Mouse (Mus musculus): ENCODE results near the gene Ccm2l. TPM values are rescaled to one million over a fixed set of nuclear protein-coding genes. Genes with fewer than 3 reads are reported as not detected.

The Ccm2l gene
- polyA plus RNA-seq, 1 experiment from 2014 or later: 6.0 TPM

DNA sequence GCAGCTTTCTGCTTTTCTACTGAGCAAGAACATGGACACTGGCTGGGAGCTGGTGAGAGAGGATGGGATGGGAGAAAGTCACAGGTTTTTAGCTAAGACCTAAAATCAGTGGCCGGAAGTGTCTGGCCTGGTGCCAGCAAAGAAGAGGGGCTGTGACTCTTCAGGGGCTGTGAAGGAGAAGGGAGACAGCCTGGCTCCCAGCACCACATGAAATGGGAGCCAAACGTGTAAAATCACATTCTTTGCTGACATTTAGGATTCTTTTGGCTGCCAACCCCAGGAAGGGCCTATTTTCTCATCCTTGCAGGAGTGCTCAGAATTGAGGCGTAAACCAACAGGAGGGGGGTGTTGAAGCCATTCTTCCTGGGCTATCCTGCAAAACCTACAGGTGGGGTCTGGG, 21.9 kb upstream of the Ccm2l start:
- H3K9me3 ChIP-seq (ENCODE audit: low read depth, low read length): no peaks in the 10 kb centered on the region

GRCm38 (mm10) chr2:153045884-153046299, 19.9 kb upstream of the Ccm2l start:
- WGBS: 15% methylated on average over 8 of the region's 8 CpGs
- no peak overlapping the region for H3K4me2 ChIP-seq
- no peak overlapping the region for H3K27ac ChIP-seq (ENCODE audit: low read depth)
- DNase-seq (peak; percentile 69), ATAC-seq (ENCODE audit: insufficient read depth) (no peak)
- H3K9me3 ChIP-seq (ENCODE audit: low read depth, low read length): no peaks in the 10 kb centered on the region
- H3K4me3 ChIP-seq (ENCODE audit: low read depth, low read length): no peak overlapping the region
- H3K4me1 ChIP-seq (ENCODE audit: insufficient read depth): no peaks in the 10 kb centered on the region
- H3K9ac ChIP-seq: no peak overlapping the region
- no peaks in the 10 kb centered on the region for H3K36me3 ChIP-seq (ENCODE audit: insufficient read depth)
- H3K27me3 ChIP-seq (ENCODE audit: insufficient read depth, low read length): peaks cover 4% of the 10 kb centered on the region; the same call in 1 of the 2 replicates
- TF ChIP-seq CTCF (IDR thresholded peaks at IDR 0.05; ENCODE audit: low read depth): no peak

More for the DNA sequence above, 21.9 kb upstream of the Ccm2l start:
- WGBS: 35% methylated on average over 3 of the region's 3 CpGs
- Histone ChIP-seq H3K4me2 (no peak overlapping the region), H3K27ac (ENCODE audit: low read depth) (no peak overlapping the region), H3K36me3 (ENCODE audit: insufficient read depth) (no peaks in the 10 kb centered on the region), H3K27me3 (ENCODE audit: insufficient read depth, low read length) (no peaks in the 10 kb centered on the region), H3K4me3 (ENCODE audit: low read depth, low read length) (no peak overlapping the region), H3K4me1 (ENCODE audit: insufficient read depth) (no peaks in the 10 kb centered on the region), H3K9ac (no peak overlapping the region)
- peak; percentile 60 for DNase-seq
- no peak for TF ChIP-seq CTCF (IDR thresholded peaks at IDR 0.05; ENCODE audit: low read depth)
- ATAC-seq (ENCODE audit: insufficient read depth): no peak

GRCm38 (mm10) chr2:153047828-153048465, 17.8 kb upstream of the Ccm2l start:
- peak; percentile 76 for DNase-seq
- 27% methylated on average over 17 of the region's 17 CpGs for WGBS

GRCm38 (mm10) chr2:153049288-153049996, 16.3 kb upstream of the Ccm2l start:
- no peak overlapping the region for H3K27ac ChIP-seq (ENCODE audit: low read depth)
- H3K4me3 ChIP-seq (ENCODE audit: low read depth, low read length): no peak overlapping the region
- H3K9me3 ChIP-seq (ENCODE audit: low read depth, low read length): no peaks in the 10 kb centered on the region
- peaks cover 31% of the 10 kb centered on the region for H3K27me3 ChIP-seq (ENCODE audit: insufficient read depth, low read length)
- ATAC-seq (ENCODE audit: insufficient read depth): no peak
- H3K4me1 ChIP-seq (ENCODE audit: insufficient read depth): no peaks in the 10 kb centered on the region
- peak; percentile 69 for DNase-seq
- H3K9ac ChIP-seq: no peak overlapping the region
- no peak for TF ChIP-seq CTCF (IDR thresholded peaks at IDR 0.05; ENCODE audit: low read depth)
- no peaks in the 10 kb centered on the region for H3K36me3 ChIP-seq (ENCODE audit: insufficient read depth)
- H3K4me2 ChIP-seq: no peak overlapping the region
- 27% methylated on average over 9 of the region's 9 CpGs for WGBS

More at GRCm38 (mm10) chr2:153047828-153048465, 17.8 kb upstream of the Ccm2l start:
- Histone ChIP-seq H3K27ac (ENCODE audit: low read depth) (no peak overlapping the region), H3K9ac (no peak overlapping the region), H3K36me3 (ENCODE audit: insufficient read depth) (no peaks in the 10 kb centered on the region), H3K4me3 (ENCODE audit: low read depth, low read length) (no peak overlapping the region), H3K4me1 (ENCODE audit: insufficient read depth) (no peaks in the 10 kb centered on the region), H3K4me2 (no peak overlapping the region), H3K9me3 (ENCODE audit: low read depth, low read length) (no peaks in the 10 kb centered on the region), H3K27me3 (ENCODE audit: insufficient read depth, low read length) (peaks cover 22% of the 10 kb centered on the region)
- TF ChIP-seq CTCF (IDR thresholded peaks at IDR 0.05; ENCODE audit: low read depth): peak; percentile 79
- no peak for ATAC-seq (ENCODE audit: insufficient read depth)

- TF ChIP-seq CTCF (IDR thresholded peaks at IDR 0.05; ENCODE audit: low read depth): no peak
- DNase-seq (no peak), ATAC-seq (ENCODE audit: insufficient read depth) (no peak)
- no peaks in the 10 kb centered on the region for H3K9me3 ChIP-seq (ENCODE audit: low read depth, low read length)
- H3K4me2 ChIP-seq: no peak overlapping the region
- H3K27me3 ChIP-seq (ENCODE audit: insufficient read depth, low read length): peaks cover 31% of the 10 kb centered on the region
- H3K9ac ChIP-seq: no peak overlapping the region
- no peaks in the 10 kb centered on the region for H3K36me3 ChIP-seq (ENCODE audit: insufficient read depth)
- H3K4me1 ChIP-seq (ENCODE audit: insufficient read depth): no peaks in the 10 kb centered on the region
- 66% methylated on average over 4 of the region's 4 CpGs for WGBS
- H3K4me3 ChIP-seq (ENCODE audit: low read depth, low read length): no peak overlapping the region
- H3K27ac ChIP-seq (ENCODE audit: low read depth): no peak overlapping the region
Measured at GRCm38 (mm10) chr2:153049997-153050358, 15.8 kb upstream of the Ccm2l start.

GRCm38 (mm10) chr2:153051095-153051494, 14.7 kb upstream of the Ccm2l start:
- WGBS: 74% methylated on average over 6 of the region's 6 CpGs
- no peak overlapping the region for H3K9ac ChIP-seq
- no peak overlapping the region for H3K4me3 ChIP-seq (ENCODE audit: low read depth, low read length)
- no peaks in the 10 kb centered on the region for H3K4me1 ChIP-seq (ENCODE audit: insufficient read depth)
- ATAC-seq (ENCODE audit: insufficient read depth): no peak
- no peaks in the 10 kb centered on the region for H3K9me3 ChIP-seq (ENCODE audit: low read depth, low read length)
- H3K27ac ChIP-seq (ENCODE audit: low read depth): no peak overlapping the region
- TF ChIP-seq CTCF (IDR thresholded peaks at IDR 0.05; ENCODE audit: low read depth): no peak
- peaks cover 31% of the 10 kb centered on the region for H3K27me3 ChIP-seq (ENCODE audit: insufficient read depth, low read length)
- H3K4me2 ChIP-seq: no peak overlapping the region
- no peaks in the 10 kb centered on the region for H3K36me3 ChIP-seq (ENCODE audit: insufficient read depth)
- DNase-seq: no peak

DNA sequence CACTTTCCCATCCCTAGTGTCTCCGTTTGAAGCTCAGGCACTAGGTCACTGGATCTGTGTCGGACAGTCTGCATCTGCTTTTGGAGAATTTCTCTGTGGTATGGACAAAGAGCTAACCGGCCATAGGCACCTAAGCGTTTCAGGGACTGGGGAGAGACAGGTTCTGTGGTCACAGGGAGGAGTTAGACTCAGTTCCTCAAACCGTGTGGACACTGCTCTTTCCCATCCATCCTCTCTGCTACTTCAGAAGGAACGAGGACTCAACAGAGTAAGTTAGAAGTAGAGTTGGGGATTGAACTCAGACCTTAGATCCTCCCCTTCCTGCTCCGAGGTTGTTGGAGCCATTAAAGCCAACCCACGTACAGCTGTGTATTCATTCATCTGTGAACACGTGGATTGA, 14.2 kb upstream of the Ccm2l start:
- DNase-seq (no peak), ATAC-seq (ENCODE audit: insufficient read depth) (no peak)
- Histone ChIP-seq H3K27ac (ENCODE audit: low read depth) (no peak overlapping the region), H3K27me3 (ENCODE audit: insufficient read depth, low read length) (peaks cover 31% of the 10 kb centered on the region), H3K9me3 (ENCODE audit: low read depth, low read length) (no peaks in the 10 kb centered on the region), H3K4me3 (ENCODE audit: low read depth, low read length) (no peak overlapping the region), H3K9ac (no peak overlapping the region), H3K4me2 (no peak overlapping the region), H3K36me3 (ENCODE audit: insufficient read depth) (no peaks in the 10 kb centered on the region), H3K4me1 (ENCODE audit: insufficient read depth) (no peaks in the 10 kb centered on the region)
- no peak for TF ChIP-seq CTCF (IDR thresholded peaks at IDR 0.05; ENCODE audit: low read depth)
- WGBS: 70% methylated on average over 9 of the region's 9 CpGs
